Mouse (Mus musculus) liver, embryonic 14.5 days (tissue): Measurements from ENCODE around the gene Trappc6b. TPM values are rescaled to one million over a fixed set of nuclear protein-coding genes. Genes with fewer than 3 reads are reported as not detected.
A peak's percentile ranks its signal among the peaks of the same experiment; 100 is the strongest.

ENCODE experiments used
- ATAC-seq: fragments of 200-750 bp; cut with Nextera tagmentation; 2 replicates; pipeline ENCODE4 v1.8.0; 2017; ENCODE audit warnings: moderate number of reproducible peaks, mild to moderate bottlenecking, moderate library complexity; ENCODE audit not compliant: insufficient read depth
- DNase-seq, 3 experiments: peaks; one replicate each; pipeline ENCODE4 v3.0.0-alpha.2; 2012 to 2013; ENCODE audit warnings: low read depth in 3 of 3, low spot score in 3 of 3
- H3K27ac ChIP-seq: fragments of 300-500 bp; sonication (generic); 2 replicates; pipeline ENCODE4 v1.5.1; 2014; ENCODE audit warnings: moderate library complexity, mild to moderate bottlenecking, control low read depth, inconsistent platforms
- H3K27me3 ChIP-seq: fragments of 300-500 bp; sonication (generic); 2 replicates; pipeline ENCODE4 v1.6.1; 2014; ENCODE audit warnings: mild to moderate bottlenecking, low read length, moderate library complexity; ENCODE audit not compliant: control insufficient read depth, insufficient read depth
- H3K36me3 ChIP-seq: fragments of 300-500 bp; sonication (generic); replicated peaks from 2 replicates; pipeline ENCODE4 v1.6.1; 2014; ENCODE audit warnings: low read depth; ENCODE audit not compliant: control insufficient read depth, insufficient read depth
- H3K4me1 ChIP-seq, 2 experiments: fragments of 200-500 bp in 1 of 2; fragments of 300-500 bp in 1 of 2; sonication (generic) in 1 of 2; replicated peaks; 2 replicates each; pipeline ENCODE4 v1.6.1; 2012 to 2014; ENCODE audit warnings: antibody characterized with exemption in 1 of 2, inconsistent platforms in 1 of 2, low read length in 1 of 2; ENCODE audit not compliant: control insufficient read depth in 2 of 2, insufficient read depth in 2 of 2
- H3K4me2 ChIP-seq: fragments of 300-500 bp; sonication (generic); 2 replicates; pipeline ENCODE4 v1.6.1; 2014; ENCODE audit warnings: low read depth, mild to moderate bottlenecking, control low read depth, moderate library complexity
- H3K4me3 ChIP-seq, 2 experiments: fragments of 200-500 bp in 1 of 2; fragments of 300-500 bp in 1 of 2; sonication (generic) in 1 of 2; 2 replicates each; pipeline ENCODE4 v1.5.1; 2012 to 2014; ENCODE audit warnings: low read depth in 2 of 2, low read length in 2 of 2, mild to moderate bottlenecking in 2 of 2, control low read depth in 1 of 2, inconsistent platforms in 1 of 2, moderate library complexity in 1 of 2; ENCODE audit not compliant: insufficient read depth in 1 of 2
- H3K9ac ChIP-seq: fragments of 300-500 bp; sonication (generic); replicated peaks from 2 replicates; pipeline ENCODE4 v1.6.1; 2014; ENCODE audit warnings: mild to moderate bottlenecking, control low read depth, moderate library complexity
- H3K9me3 ChIP-seq: fragments of 300-500 bp; sonication (generic); 2 replicates; pipeline ENCODE4 v1.6.1; 2016; ENCODE audit warnings: low read length, mixed read lengths; ENCODE audit not compliant: control insufficient read depth
- CTCF ChIP-seq: IDR thresholded peaks from 2 replicates; pipeline ENCODE4 v1.5.1; 2016; ENCODE audit warnings: antibody characterized with exemption, low read depth, control low read depth
- EP300 ChIP-seq: IDR thresholded peaks from 2 replicates; pipeline ENCODE4 v1.6.1; 2016; ENCODE audit warnings: antibody characterized with exemption, low read depth
- WGBS: fragments of 180-500 bp; shearing (Covaris S2); extraction: QIAGEN DNeasy Blood & Tissue Kit; methylation state at CpG from one replicate; pipeline ENCODE4 v1.1.7; 2014; ENCODE audit not compliant: insufficient replicate concordance; 5-methylcytosine and 5-hydroxymethylcytosine counted together
- polyA plus RNA-seq, 2 experiments: library from polyadenylated mRNA; depleted of rRNA in 1 of 2; stranded (reverse) in 1 of 2; unstranded in 1 of 2; fragments of >200 nt; fragmentation: Nextera tagmentation in 1 of 2; extraction: Ambion mirVana in 1 of 2; gene quantifications; 2 replicates each; pipeline versions ENCODE4 v1.2.1 to v1.2.3; 2012 to 2014

The Trappc6b gene
- polyA plus RNA-seq, 2 experiments = 32.3 to 36.4 TPM

DNA sequence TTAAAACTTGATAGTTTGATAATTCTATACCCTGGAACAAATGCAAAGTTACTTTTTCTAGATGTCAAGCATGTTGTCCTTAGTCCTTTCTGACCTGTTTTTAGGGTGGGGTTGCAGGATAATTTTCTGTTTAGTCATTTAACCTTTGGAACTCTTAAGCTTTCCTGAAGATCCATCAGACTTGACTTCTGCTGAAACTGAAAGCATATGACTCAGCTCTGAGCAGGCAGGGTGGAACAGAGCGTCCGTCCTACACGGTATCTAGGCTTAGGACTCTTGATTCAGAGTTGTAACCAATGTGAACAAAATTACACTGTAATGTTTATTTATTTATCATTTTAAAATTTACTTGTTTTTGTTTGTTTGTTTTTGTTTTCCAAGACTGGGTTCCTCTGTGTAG, 16.6 kb upstream of the Trappc6b start:
- Histone ChIP-seq H3K4me3 (no peak overlapping the region), H3K9me3 (no peaks in the 10 kb centered on the region), H3K27me3 (no peaks in the 10 kb centered on the region), H3K9ac (no peak overlapping the region), H3K4me1 (no peaks in the 10 kb centered on the region), H3K4me2 (no peak overlapping the region), H3K27ac (no peak overlapping the region), H3K36me3 (peaks cover 2% of the 10 kb centered on the region; the same call in 1 of the 2 replicates)
- ATAC-seq (no peak), DNase-seq (no peak)
- 91% methylated on average over 3 of the region's 3 CpGs for WGBS
- TF ChIP-seq CTCF (no peak), EP300 (no peak)

- no peak overlapping the region for H3K9ac ChIP-seq
- DNase-seq (no peak), ATAC-seq (no peak)
- H3K4me2 ChIP-seq = no peak overlapping the region
- no peak overlapping the region for H3K4me3 ChIP-seq
- H3K27me3 ChIP-seq = no peaks in the 10 kb centered on the region
- peaks cover 9% of the 10 kb centered on the region for H3K36me3 ChIP-seq
- WGBS = 78% methylated on average over 3 of the region's 3 CpGs
- no peak for TF ChIP-seq EP300
- TF ChIP-seq CTCF = no peak
- H3K4me1 ChIP-seq = no peaks in the 10 kb centered on the region
- no peak overlapping the region for H3K27ac ChIP-seq
- H3K9me3 ChIP-seq = no peaks in the 10 kb centered on the region
Measured at GRCm38 (mm10) chr12:59076996-59077395, 15.7 kb upstream of the Trappc6b start.

- no peak overlapping the region for H3K4me3 ChIP-seq
- no peak for TF ChIP-seq CTCF
- no peak for TF ChIP-seq EP300
- DNase-seq (no peak), ATAC-seq (no peak)
- no peaks in the 10 kb centered on the region for H3K27me3 ChIP-seq
- H3K9me3 ChIP-seq = no peaks in the 10 kb centered on the region
- H3K27ac ChIP-seq = no peak overlapping the region
- no peak overlapping the region for H3K4me2 ChIP-seq
- peaks cover 39% of the 10 kb centered on the region for H3K36me3 ChIP-seq
- no peaks in the 10 kb centered on the region for H3K4me1 ChIP-seq
- H3K9ac ChIP-seq = no peak overlapping the region
- 80% methylated on average over 3 of the region's 3 CpGs for WGBS
Measured at GRCm38 (mm10) chr12:59074052-59074451, 12.8 kb upstream of the Trappc6b start.

DNA sequence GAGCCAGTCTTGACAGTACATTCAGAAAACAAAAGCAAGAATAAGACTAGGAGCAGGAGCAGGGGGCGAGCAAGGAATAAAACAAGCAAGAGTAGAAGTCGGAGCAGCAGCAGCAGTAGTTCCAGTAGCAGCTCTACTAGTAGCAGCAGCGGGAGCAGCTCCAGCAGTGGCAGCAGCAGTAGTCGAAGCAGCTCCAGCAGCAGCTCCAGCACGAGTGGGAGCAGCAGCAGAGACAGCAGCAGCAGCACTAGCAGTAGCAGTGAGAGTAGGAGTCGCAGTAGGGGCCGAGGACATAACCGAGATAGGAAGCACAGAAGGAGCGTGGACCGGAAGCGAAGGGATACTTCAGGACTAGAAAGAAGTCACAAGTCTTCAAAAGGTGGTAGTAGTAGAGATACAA, 11.0 kb upstream of the Trappc6b start:
- H3K36me3 ChIP-seq = peaks cover 50% of the 10 kb centered on the region
- no peak for ATAC-seq
- no peak overlapping the region for H3K9ac ChIP-seq
- H3K27me3 ChIP-seq = no peaks in the 10 kb centered on the region
- WGBS = 87% methylated on average over 11 of the region's 11 CpGs
- DNase-seq = no peak
- no peaks in the 10 kb centered on the region; a peak in 1 of 4 replicates for H3K4me1 ChIP-seq
- TF ChIP-seq EP300 (no peak), CTCF (no peak)
- no peak overlapping the region for H3K27ac ChIP-seq
- H3K4me2 ChIP-seq = no peak overlapping the region
- no peak overlapping the region for H3K4me3 ChIP-seq
- no peaks in the 10 kb centered on the region for H3K9me3 ChIP-seq

- Histone ChIP-seq H3K4me1 (peaks cover 5 to 9% of the 10 kb centered on the region in 2 experiments), H3K27me3 (no peaks in the 10 kb centered on the region), H3K4me2 (peak overlapping the region; percentile 97; the same call in 1 of the 2 replicates), H3K9ac (no peak overlapping the region), H3K27ac (no peak overlapping the region), H3K9me3 (no peaks in the 10 kb centered on the region), H3K36me3 (peaks cover 48% of the 10 kb centered on the region), H3K4me3 (no peak overlapping the region)
- TF ChIP-seq CTCF (no peak), EP300 (no peak)
- ATAC-seq (no peak), DNase-seq (no peak)
- WGBS = 90% methylated on average over 13 of the region's 13 CpGs
Measured at GRCm38 (mm10) chr12:59068791-59069190, 7.5 kb upstream of the Trappc6b start.
